10 mouse cellular contexts compared by ENCODE assay signal in genomic region chr1:46849758-46850157, GRCm38 (mm10). TPM values are rescaled to one million over a fixed set of nuclear protein-coding genes. Genes with fewer than 3 reads are reported as not detected.
DNase-seq lines count a peak whose midpoint lies in the region; ATAC-seq lines count a peak whose summit lies in the region.
"Had no signal": no experiment of that assay in that cellular context is flagged by ENCODE, and none has a peak within 500 bp of the region (broad histone marks: within the 10 kb centered on the region; RNA-seq: fewer than 3 reads in every experiment).

No protein-coding gene starts in this region.

- H3K4me1 ChIP-seq in embryonic facial prominence, embryonic 14.5 days (ENCODE audit: control insufficient read depth, insufficient read depth, low read length) = peaks cover 23% of the 10 kb centered on the region
- peaks cover 23% of the 10 kb centered on the region for H3K4me1 ChIP-seq in hindbrain, embryonic 16.5 days (ENCODE audit: control insufficient read depth, insufficient read depth, low read depth, low read length)

- no peak overlapping the region for H3K9ac ChIP-seq in embryonic facial prominence, embryonic 14.5 days (ENCODE audit: low read depth, low read length)
- H3K9ac ChIP-seq in hindbrain, embryonic 16.5 days (ENCODE audit: low read depth, low read length) = no peak overlapping the region
- H3K9ac ChIP-seq: embryonic facial prominence, embryonic 15.5 days had no signal

- H3K4me2 ChIP-seq in embryonic facial prominence, embryonic 14.5 days (ENCODE audit: low read depth, low read length) = no peak overlapping the region
- H3K4me2 ChIP-seq in hindbrain, embryonic 16.5 days (ENCODE audit: low read length) = no peak overlapping the region; the same call in 1 of the 2 replicates
- H3K4me2 ChIP-seq: embryonic facial prominence, embryonic 15.5 days had no signal

- no peak overlapping the region for H3K4me3 ChIP-seq in embryonic facial prominence, embryonic 14.5 days (ENCODE audit: low read depth, low read length)
- no peak overlapping the region for H3K4me3 ChIP-seq in hindbrain, embryonic 16.5 days (ENCODE audit: low read length)
- H3K4me3 ChIP-seq: embryonic facial prominence, embryonic 15.5 days had no signal

- H3K27me3 ChIP-seq in embryonic facial prominence, embryonic 14.5 days (replicated peaks; ENCODE audit: control insufficient read depth, insufficient read depth, low read length) = no peaks in the 10 kb centered on the region
- no peaks in the 10 kb centered on the region for H3K27me3 ChIP-seq in hindbrain, embryonic 16.5 days (replicated peaks; ENCODE audit: control insufficient read depth, insufficient read depth, low read length)
- H3K27me3 ChIP-seq: embryonic facial prominence, embryonic 15.5 days had no signal

- H3K36me3 ChIP-seq in embryonic facial prominence, embryonic 14.5 days (ENCODE audit: control insufficient read depth, insufficient read depth, low read length) = no peaks in the 10 kb centered on the region
- no peaks in the 10 kb centered on the region for H3K36me3 ChIP-seq in hindbrain, embryonic 16.5 days (ENCODE audit: control insufficient read depth, insufficient read depth, low read length)
- H3K36me3 ChIP-seq: embryonic facial prominence, embryonic 15.5 days had no signal

- H3K27ac ChIP-seq in embryonic facial prominence, embryonic 14.5 days (replicated peaks; ENCODE audit: low read depth, low read length) = peak overlapping the region; percentile 13; the same call in 1 of the 2 replicates
- H3K27ac ChIP-seq in hindbrain, embryonic 16.5 days (ENCODE audit: low read depth, low read length) = peak overlapping the region; percentile 16; the same call in 1 of the 2 replicates
- H3K27ac ChIP-seq: embryonic facial prominence, embryonic 15.5 days; macrophage had no signal

- intact Hi-C loops in left cerebral cortex, postnatal 4 days (cut with DNase I) = loop anchor here (5.0 to 10.0 kb wide), 2 partner anchors 123 to 415 kb away; no protein-coding TSS in a partner anchor

- H3K9me3 ChIP-seq in embryonic facial prominence, embryonic 14.5 days (ENCODE audit: control insufficient read depth, low read length) = no peaks in the 10 kb centered on the region
- no peaks in the 10 kb centered on the region for H3K9me3 ChIP-seq in hindbrain, embryonic 16.5 days (ENCODE audit: control insufficient read depth, low read length)
- H3K9me3 ChIP-seq: embryonic facial prominence, embryonic 15.5 days had no signal

- DNase-seq in ovary, adult 18-20 months (ENCODE audit: low spot score) = peak; percentile 24
- DNase-seq in ovary, postnatal 36 days (ENCODE audit: low spot score) = no peak
- DNase-seq in brain, adult 2 months (ENCODE audit: low read depth, low spot score) = peak; percentile 93
- DNase-seq in embryonic facial prominence, embryonic 14.5 days (ENCODE audit: low spot score) = peak; percentile 93
- peak; percentile 24 for DNase-seq in left cerebral cortex, postnatal 4 days
- peak; percentile 92 for DNase-seq in naive thymus-derived CD4-positive, alpha-beta T cell, adult 2 months (ENCODE audit: low read depth)
- peak; percentile 88 for DNase-seq in thymus, postnatal 0 days (ENCODE audit: low spot score)

- ATAC-seq in embryonic facial prominence, embryonic 14.5 days (ENCODE audit: low read depth) = no peak
- no peak for ATAC-seq in hindbrain, embryonic 16.5 days

- WGBS in embryonic facial prominence, embryonic 14.5 days = 50% methylated on average over 1 of the region's 1 CpGs
- WGBS in hindbrain, embryonic 16.5 days = 63% methylated on average over 1 of the region's 1 CpGs

RNA-seq across cellular contexts. Expression of gene Slc39a10, which starts 42.9 kb away (rescaled TPM):
- 49.9 and 54.6 TPM in 2 replicates for polyA plus RNA-seq in embryonic facial prominence, embryonic 14.5 days (2014; fragmentation: Nextera tagmentation; extraction: Ambion mirVana)
- 49.2 and 56.9 TPM in 2 replicates for polyA plus RNA-seq in hindbrain, embryonic 16.5 days (2015; fragmentation: Nextera tagmentation; extraction: Ambion mirVana)
- total RNA-seq in left cerebral cortex, postnatal 4 days (2021) = 10 to 100 TPM; 94.0 to 97.2 TPM
- 16.1 and 16.9 TPM in 2 replicates for polyA plus RNA-seq in thymus, postnatal 0 days (2015; fragmentation: Nextera tagmentation; extraction: Ambion mirVana)
